In the genomic region with DNA sequence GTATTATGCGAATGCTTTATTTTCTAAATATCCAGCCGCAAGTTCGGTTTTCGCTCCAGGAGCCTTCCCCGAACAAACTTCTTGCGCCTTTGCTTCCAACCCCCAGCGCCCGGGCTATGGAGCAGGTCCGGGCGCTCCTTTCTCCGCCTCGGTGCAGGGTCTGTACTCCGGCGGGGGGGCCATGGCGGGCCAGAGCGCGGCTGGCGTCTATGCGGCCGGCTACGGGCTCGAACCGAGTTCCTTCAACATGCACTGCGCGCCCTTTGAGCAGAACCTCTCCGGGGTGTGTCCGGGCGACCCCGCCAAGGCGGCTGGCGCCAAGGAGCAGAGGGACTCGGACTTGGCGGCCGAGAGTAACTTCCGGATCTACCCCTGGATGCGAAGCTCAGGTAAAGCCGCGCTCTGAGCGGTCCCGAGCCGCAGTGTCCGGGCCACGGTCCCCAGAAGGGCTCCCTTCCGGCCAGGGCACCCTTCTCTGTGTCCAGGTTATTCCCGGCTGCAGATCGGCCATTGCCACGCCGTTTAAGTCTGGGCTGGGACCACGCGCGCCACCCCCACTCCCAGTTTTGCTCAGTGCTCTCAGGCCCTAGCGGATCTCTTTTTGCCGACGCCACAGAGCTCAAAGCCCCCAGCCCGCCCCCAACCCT, we compare ENCODE assay signal across 8 mouse cellular contexts. TPM values are rescaled to one million over a fixed set of nuclear protein-coding genes. Genes with fewer than 3 reads are reported as not detected.
A peak's percentile ranks its signal among the peaks of the same experiment; 100 is the strongest.
DNase-seq lines count a peak whose midpoint lies in the region; ATAC-seq lines count a peak whose summit lies in the region.

No protein-coding gene starts in this region.

- no peak overlapping the region for H3K9ac ChIP-seq in embryonic facial prominence, embryonic 15.5 days
- H3K9ac ChIP-seq in kidney, embryonic 14.5 days (ENCODE audit: low read depth, low read length) = peak overlapping the region; percentile 99
- H3K9ac ChIP-seq in neural tube, embryonic 13.5 days = peak overlapping the region; percentile 100

- no peak for DNase-seq in frontal cortex, postnatal 25 days (ENCODE audit: low spot score in 2 of 2)
- no peak for DNase-seq in left cerebral cortex, postnatal 36 days (ENCODE audit: low spot score in 2 of 2)
- DNase-seq in cerebellum, adult 18-20 months = no peak

- H3K27ac ChIP-seq in embryonic facial prominence, embryonic 15.5 days (replicated peaks) = no peak overlapping the region
- peak overlapping the region; percentile 100 for H3K27ac ChIP-seq in kidney, embryonic 14.5 days (ENCODE audit: low read depth, low read length)
- peak overlapping the region; percentile 100 for H3K27ac ChIP-seq in neural tube, embryonic 13.5 days (replicated peaks)

- ATAC-seq in megakaryocyte, adult 5-6 weeks (ENCODE audit: poor library complexity, severe bottlenecking) = no peak
- no peak for ATAC-seq in embryonic facial prominence, embryonic 15.5 days (ENCODE audit: insufficient number of reproducible peaks, low FRiP score, low TSS enrichment, low read depth)
- 0 out of 2 replicates have a peak, but pooled peaks have one; percentile 7 for ATAC-seq in kidney, embryonic 14.5 days (ENCODE audit: low FRiP score, low TSS enrichment)
- peak; percentile 5; the same call in 1 of the 2 replicates for ATAC-seq in neural tube, embryonic 13.5 days (ENCODE audit: low read depth)

- WGBS in embryonic facial prominence, embryonic 15.5 days = 1% methylated on average over 55 of the region's 55 CpGs
- WGBS in kidney, embryonic 14.5 days = under 1% methylated on average over 55 of the region's 55 CpGs
- WGBS in neural tube, embryonic 13.5 days = under 1% methylated on average over 55 of the region's 55 CpGs

- no peaks in the 10 kb centered on the region for H3K9me3 ChIP-seq in megakaryocyte, embryonic 14.5 days
- H3K9me3 ChIP-seq in embryonic facial prominence, embryonic 15.5 days (replicated peaks) = no peaks in the 10 kb centered on the region
- no peaks in the 10 kb centered on the region for H3K9me3 ChIP-seq in kidney, embryonic 14.5 days (ENCODE audit: control insufficient read depth, low read length)
- H3K9me3 ChIP-seq in neural tube, embryonic 13.5 days = no peaks in the 10 kb centered on the region

- H3K27me3 ChIP-seq in megakaryocyte, embryonic 14.5 days (replicated peaks) = peaks cover 100% of the 10 kb centered on the region
- H3K27me3 ChIP-seq in embryonic facial prominence, embryonic 15.5 days = peaks cover 99% of the 10 kb centered on the region
- no peaks in the 10 kb centered on the region for H3K27me3 ChIP-seq in kidney, embryonic 14.5 days (ENCODE audit: control insufficient read depth, insufficient read depth, low read length)
- H3K27me3 ChIP-seq in neural tube, embryonic 13.5 days = no peaks in the 10 kb centered on the region

- peaks cover 34% of the 10 kb centered on the region for H3K4me1 ChIP-seq in megakaryocyte, embryonic 14.5 days
- H3K4me1 ChIP-seq in embryonic facial prominence, embryonic 15.5 days = peaks cover 20% of the 10 kb centered on the region
- peaks cover 34% of the 10 kb centered on the region for H3K4me1 ChIP-seq in kidney, embryonic 14.5 days (ENCODE audit: control insufficient read depth, insufficient read depth, low read length)
- peaks cover 43% of the 10 kb centered on the region for H3K4me1 ChIP-seq in neural tube, embryonic 13.5 days (replicated peaks)

- no peaks in the 10 kb centered on the region for H3K36me3 ChIP-seq in megakaryocyte, embryonic 14.5 days (replicated peaks; ENCODE audit: low read length)
- H3K36me3 ChIP-seq in embryonic facial prominence, embryonic 15.5 days = no peaks in the 10 kb centered on the region
- H3K36me3 ChIP-seq in kidney, embryonic 14.5 days (ENCODE audit: control insufficient read depth, insufficient read depth, low read length) = no peaks in the 10 kb centered on the region
- H3K36me3 ChIP-seq in neural tube, embryonic 13.5 days = peaks cover 7% of the 10 kb centered on the region; the same call in 1 of the 2 replicates

- intact Hi-C loops in left cerebral cortex, postnatal 36 days (cut with DNase I) = no loop called here

- H3K4me2 ChIP-seq in embryonic facial prominence, embryonic 15.5 days (replicated peaks) = no peak overlapping the region
- H3K4me2 ChIP-seq in kidney, embryonic 14.5 days (replicated peaks; ENCODE audit: low read depth, low read length) = peak overlapping the region; percentile 95
- H3K4me2 ChIP-seq in neural tube, embryonic 13.5 days = peak overlapping the region; percentile 96

- peak overlapping the region; percentile 53 for H3K4me3 ChIP-seq in megakaryocyte, embryonic 14.5 days (replicated peaks)
- 0 out of 2 replicates have a peak overlapping the region, but pooled peaks have one; percentile 8 for H3K4me3 ChIP-seq in embryonic facial prominence, embryonic 15.5 days (replicated peaks)
- peak overlapping the region; percentile 53 for H3K4me3 ChIP-seq in kidney, embryonic 14.5 days (ENCODE audit: low read length)
- peak overlapping the region; percentile 99 for H3K4me3 ChIP-seq in neural tube, embryonic 13.5 days

RNA-seq across cellular contexts. Expression of gene Hoxb7, which starts 0.4 kb away (rescaled TPM):
- not detected in 2 replicates for polyA plus RNA-seq in megakaryocyte, embryonic 14.5 days (2012; ENCODE audit: insufficient read depth, low replicate concordance)
- 0.11 TPM in 1 of 2 replicates, not detected in the other for total RNA-seq in megakaryocyte, adult 5-6 weeks (2015)
- total RNA-seq in megakaryocyte, adult 5-6 weeks (2017) = not detected in 2 replicates
- polyA plus RNA-seq in embryonic facial prominence, embryonic 15.5 days (2015; fragmentation: Nextera tagmentation; extraction: Ambion mirVana) = not detected in 2 replicates
- polyA plus RNA-seq in kidney, embryonic 14.5 days (2014; fragmentation: Nextera tagmentation; extraction: Ambion mirVana) = 58.6 and 61.9 TPM in 2 replicates
- 124 and 125 TPM in 2 replicates for polyA plus RNA-seq in neural tube, embryonic 13.5 days (2015; fragmentation: Nextera tagmentation; extraction: Ambion mirVana)
- not detected for total RNA-seq in left cerebral cortex, postnatal 36 days (2021)

RNA-seq across cellular contexts. Expression of gene Hoxb8, which starts 5.2 kb away (rescaled TPM):
- polyA plus RNA-seq in megakaryocyte, embryonic 14.5 days (2012; ENCODE audit: insufficient read depth, low replicate concordance) = not detected in 2 replicates
- total RNA-seq in megakaryocyte, adult 5-6 weeks (2015) = not detected in 2 replicates
- total RNA-seq in megakaryocyte, adult 5-6 weeks (2017) = not detected in 2 replicates
- not detected in 2 replicates for polyA plus RNA-seq in embryonic facial prominence, embryonic 15.5 days (2015; fragmentation: Nextera tagmentation; extraction: Ambion mirVana)
- 12.7 and 18.6 TPM in 2 replicates for polyA plus RNA-seq in kidney, embryonic 14.5 days (2014; fragmentation: Nextera tagmentation; extraction: Ambion mirVana)
- polyA plus RNA-seq in neural tube, embryonic 13.5 days (2015; fragmentation: Nextera tagmentation; extraction: Ambion mirVana) = 81.7 and 114 TPM in 2 replicates
- total RNA-seq in left cerebral cortex, postnatal 36 days (2021) = not detected

RNA-seq across cellular contexts. Expression of gene Hoxb6, which starts 5.4 kb away (rescaled TPM):
- polyA plus RNA-seq in megakaryocyte, embryonic 14.5 days (2012; ENCODE audit: insufficient read depth, low replicate concordance) = not detected in 2 replicates
- total RNA-seq in megakaryocyte, adult 5-6 weeks (2015) = not detected in 2 replicates
- not detected in 2 replicates for total RNA-seq in megakaryocyte, adult 5-6 weeks (2017)
- not detected in 2 replicates for polyA plus RNA-seq in embryonic facial prominence, embryonic 15.5 days (2015; fragmentation: Nextera tagmentation; extraction: Ambion mirVana)
- 44.1 and 53.1 TPM in 2 replicates for polyA plus RNA-seq in kidney, embryonic 14.5 days (2014; fragmentation: Nextera tagmentation; extraction: Ambion mirVana)
- polyA plus RNA-seq in neural tube, embryonic 13.5 days (2015; fragmentation: Nextera tagmentation; extraction: Ambion mirVana) = 171 and 174 TPM in 2 replicates
- not detected for total RNA-seq in left cerebral cortex, postnatal 36 days (2021)

RNA-seq across cellular contexts. Expression of gene Hoxb9, which starts 15.6 kb away (rescaled TPM):
- polyA plus RNA-seq in megakaryocyte, embryonic 14.5 days (2012; ENCODE audit: insufficient read depth, low replicate concordance) = 0.09 TPM in 1 of 2 replicates, not detected in the other
- not detected in 2 replicates for total RNA-seq in megakaryocyte, adult 5-6 weeks (2015)
- total RNA-seq in megakaryocyte, adult 5-6 weeks (2017) = not detected in 2 replicates
- 0.07 TPM in 1 of 2 replicates, not detected in the other for polyA plus RNA-seq in embryonic facial prominence, embryonic 15.5 days (2015; fragmentation: Nextera tagmentation; extraction: Ambion mirVana)
- polyA plus RNA-seq in kidney, embryonic 14.5 days (2014; fragmentation: Nextera tagmentation; extraction: Ambion mirVana) = 30.0 and 41.4 TPM in 2 replicates
- 72.9 and 74.7 TPM in 2 replicates for polyA plus RNA-seq in neural tube, embryonic 13.5 days (2015; fragmentation: Nextera tagmentation; extraction: Ambion mirVana)
- total RNA-seq in left cerebral cortex, postnatal 36 days (2021) = not detected

RNA-seq across cellular contexts. Expression of gene Hoxb5, which starts 16.3 kb away (rescaled TPM):
- not detected in 2 replicates for polyA plus RNA-seq in megakaryocyte, embryonic 14.5 days (2012; ENCODE audit: insufficient read depth, low replicate concordance)
- not detected in 2 replicates for total RNA-seq in megakaryocyte, adult 5-6 weeks (2015)
- not detected in 2 replicates for total RNA-seq in megakaryocyte, adult 5-6 weeks (2017)
- polyA plus RNA-seq in embryonic facial prominence, embryonic 15.5 days (2015; fragmentation: Nextera tagmentation; extraction: Ambion mirVana) = not detected in 2 replicates
- 22.1 and 24.3 TPM in 2 replicates for polyA plus RNA-seq in kidney, embryonic 14.5 days (2014; fragmentation: Nextera tagmentation; extraction: Ambion mirVana)
- polyA plus RNA-seq in neural tube, embryonic 13.5 days (2015; fragmentation: Nextera tagmentation; extraction: Ambion mirVana) = 67.1 and 88.3 TPM in 2 replicates
- not detected for total RNA-seq in left cerebral cortex, postnatal 36 days (2021)

Comparison
In these comparisons a context has a peak if more than half of its experiments do, and no peak if none do; other contexts are left out.
1. H3K4me3 ChIP-seq: peak in every context shown above with its lines; median percentile 99 in neural tube, embryonic 13.5 days; 53 in megakaryocyte, embryonic 14.5 days; 53 in kidney, embryonic 14.5 days; 8 in embryonic facial prominence, embryonic 15.5 days.
2. ATAC-seq: peak in kidney, embryonic 14.5 days (single experiment) and neural tube, embryonic 13.5 days (single experiment); none in megakaryocyte, adult 5-6 weeks (single experiment) and embryonic facial prominence, embryonic 15.5 days (single experiment).
3. RNA of gene Hoxb7, which starts 0.4 kb away (polyA plus RNA-seq): 124 to 125 TPM in neural tube, embryonic 13.5 days and 58.6 to 61.9 TPM in kidney, embryonic 14.5 days; not detected in embryonic facial prominence, embryonic 15.5 days and not detected in megakaryocyte, embryonic 14.5 days; every median in the first group is over 10 times any median in the second.
4. RNA of gene Hoxb8, which starts 5.2 kb away (polyA plus RNA-seq): 81.7 to 114 TPM in neural tube, embryonic 13.5 days and 12.7 to 18.6 TPM in kidney, embryonic 14.5 days; not detected in megakaryocyte, embryonic 14.5 days and not detected in embryonic facial prominence, embryonic 15.5 days; every median in the first group is over 10 times any median in the second.
5. RNA of gene Hoxb6, which starts 5.4 kb away (polyA plus RNA-seq): 171 to 174 TPM in neural tube, embryonic 13.5 days and 44.1 to 53.1 TPM in kidney, embryonic 14.5 days; not detected in embryonic facial prominence, embryonic 15.5 days and not detected in megakaryocyte, embryonic 14.5 days; every median in the first group is over 10 times any median in the second.